Mouse (Mus musculus) CH12.LX (cell line): ENCODE results near the gene Slc4a11. TPM values are rescaled to one million over a fixed set of nuclear protein-coding genes. Genes with fewer than 3 reads are reported as not detected.

Experiments
- DNase-seq: peaks from one replicate; pipeline ENCODE4 v3.0.0-alpha.2; 2013; ENCODE audit errors: extremely low read depth
- H3K27ac ChIP-seq: 2 replicates; pipeline ENCODE4 v1.5.1; 2012; ENCODE audit warnings: low read depth, mild to moderate bottlenecking, control low read depth, moderate library complexity; ENCODE audit not compliant: insufficient read depth
- H3K27me3 ChIP-seq: replicated peaks from 2 replicates; pipeline ENCODE3; 2012; ENCODE audit warnings: inconsistent platforms
- H3K36me3 ChIP-seq, 2 experiments: replicated peaks in 1 of 2; 2 replicates each; pipeline versions ENCODE3 to v1.6.1; 2012; ENCODE audit warnings: inconsistent platforms in 1 of 2, low read length in 1 of 2, mild to moderate bottlenecking in 1 of 2, mixed read lengths in 1 of 2, moderate library complexity in 1 of 2; ENCODE audit not compliant: control insufficient read depth in 1 of 2, insufficient read depth in 1 of 2
- H3K4me1 ChIP-seq, 2 experiments: 2 replicates each; pipeline ENCODE4 v1.6.1; 2012; ENCODE audit warnings: inconsistent platforms in 1 of 2, moderate library complexity in 1 of 2; ENCODE audit not compliant: insufficient read depth in 2 of 2, control insufficient read depth in 1 of 2
- H3K4me2 ChIP-seq: 2 replicates; pipeline ENCODE4 v1.6.1; 2012; ENCODE audit warnings: low read depth, mild to moderate bottlenecking, control low read depth; ENCODE audit not compliant: poor library complexity, insufficient read depth, severe bottlenecking
- H3K4me3 ChIP-seq, 3 experiments: fragments of 150-350 bp in 1 of 3; sonication (generic) in 1 of 3; replicated peaks in 1 of 3; 2 replicates each; pipeline versions ENCODE3 to v1.5.1; 2011 to 2012; ENCODE audit warnings: low read depth in 2 of 3, low read length in 2 of 3, mild to moderate bottlenecking in 2 of 3, moderate library complexity in 2 of 3, control low read depth in 1 of 3, improper control_type of control experiment in 1 of 3, inconsistent platforms in 1 of 3, mixed read lengths in 1 of 3; ENCODE audit not compliant: poor library complexity in 1 of 3
- H3K79me2 ChIP-seq: replicated peaks from 2 replicates; pipeline ENCODE4 v1.6.1; 2012; ENCODE audit warnings: mild to moderate bottlenecking, moderate library complexity; ENCODE audit not compliant: control insufficient read depth, poor library complexity, insufficient read depth, severe bottlenecking; ENCODE audit errors: extremely low read depth
- H3K9ac ChIP-seq: 2 replicates; pipeline ENCODE4 v1.6.1; 2012; ENCODE audit warnings: low read depth, mild to moderate bottlenecking, control low read depth, moderate library complexity; ENCODE audit not compliant: insufficient read depth
- H3K9me3 ChIP-seq: replicated peaks from 2 replicates; pipeline ENCODE3; 2012; ENCODE audit warnings: low read length, inconsistent platforms, mixed read lengths
- CHD1 ChIP-seq: IDR thresholded peaks from 2 replicates; pipeline ENCODE4 v1.6.1; 2012; ENCODE audit warnings: low read depth, low read length, improper control_type of control experiment, inconsistent platforms
- CHD2 ChIP-seq: IDR thresholded peaks from 2 replicates; pipeline ENCODE4 v1.6.1; 2011; ENCODE audit warnings: low read length, improper control_type of control experiment
- CTCF ChIP-seq, 2 experiments: IDR thresholded peaks in 1 of 2; conservative IDR thresholded peaks in 1 of 2; 2 replicates each; pipeline ENCODE4 v1.5.1; 2011 to 2012; ENCODE audit warnings: low read depth in 2 of 2, low read length in 2 of 2, improper control_type of control experiment in 1 of 2, inconsistent platforms in 1 of 2, mild to moderate bottlenecking in 1 of 2, moderate library complexity in 1 of 2
- E2F4 ChIP-seq: IDR thresholded peaks from 2 replicates; pipeline ENCODE4 v1.6.1; 2011; ENCODE audit warnings: low read depth, low read length, improper control_type of control experiment; ENCODE audit not compliant: insufficient replicate concordance
- ELF1 ChIP-seq: IDR thresholded peaks from 2 replicates; pipeline ENCODE4 v1.6.1; 2014; ENCODE audit warnings: low read depth, mild to moderate bottlenecking, inconsistent platforms, low read length, improper control_type of control experiment
- EP300 ChIP-seq: IDR thresholded peaks from 2 replicates; pipeline ENCODE4 v1.6.1; 2011; ENCODE audit warnings: low read length, improper control_type of control experiment
- GABPA ChIP-seq: IDR thresholded peaks from 2 replicates; pipeline ENCODE4 v1.6.1; 2012; ENCODE audit warnings: low read depth, low read length, improper control_type of control experiment, inconsistent platforms; ENCODE audit not compliant: insufficient replicate concordance
- HCFC1 ChIP-seq: IDR thresholded peaks from 2 replicates; pipeline ENCODE4 v1.6.1; 2012; ENCODE audit warnings: low read depth, mild to moderate bottlenecking, inconsistent platforms, low read length, improper control_type of control experiment
- JUN ChIP-seq: IDR thresholded peaks from 2 replicates; pipeline ENCODE4 v1.6.1; 2011; ENCODE audit warnings: low read depth, mild to moderate bottlenecking, low read length, improper control_type of control experiment, moderate library complexity; ENCODE audit not compliant: insufficient read depth
- MAZ ChIP-seq: IDR thresholded peaks from 2 replicates; pipeline ENCODE4 v1.6.1; 2012; ENCODE audit warnings: low read depth, mild to moderate bottlenecking, inconsistent platforms, low read length, improper control_type of control experiment, moderate library complexity
- MXI1 ChIP-seq: IDR thresholded peaks from 2 replicates; pipeline ENCODE4 v1.6.1; 2011; ENCODE audit warnings: mild to moderate bottlenecking, low read depth, low read length, improper control_type of control experiment
- RAD21 ChIP-seq: IDR thresholded peaks from 2 replicates; pipeline ENCODE4 v1.6.1; 2011; ENCODE audit warnings: low read depth, mild to moderate bottlenecking, low read length, improper control_type of control experiment, moderate library complexity
- SIN3A ChIP-seq: IDR thresholded peaks from 2 replicates; pipeline ENCODE4 v1.6.1; 2012; ENCODE audit warnings: low read length, improper control_type of control experiment, inconsistent platforms
- USF2 ChIP-seq: conservative IDR thresholded peaks from 2 replicates; pipeline ENCODE4 v1.6.1; 2011; ENCODE audit warnings: low read depth, low read length, improper control_type of control experiment
- ZNF384 ChIP-seq: IDR thresholded peaks from 2 replicates; pipeline ENCODE4 v1.6.1; 2012; ENCODE audit warnings: low read depth, low read length, improper control_type of control experiment, inconsistent platforms
- dilution Hi-C: fragments of 300-500 bp; cut with MboI; formaldehyde crosslinking; loops from 2 replicates; pipeline ENCODE4 v1.14.3; 2020; ENCODE audit warnings: low sequenced_read_pairs; ENCODE audit not compliant: extremely low pct_unique_long_range_greater_than_20kb, extremely low pct_ligation_motif_present
- in situ Hi-C: fragments of 300-500 bp; cut with MboI; formaldehyde crosslinking; loops from 3 replicates; pipeline ENCODE4 v1.14.3; 2019; ENCODE audit warnings: low sequenced_read_pairs, low pct_ligation_motif_present, low pct_unique_long_range_greater_than_20kb, mixed read lengths
- polyA plus RNA-seq: library from polyadenylated mRNA; unstranded; fragments of >175 nt; gene quantifications from 2 replicates; pipeline ENCODE4 v1.2.1, GENCODE M21; 2012; ENCODE audit warnings: low read depth; ENCODE audit not compliant: insufficient read length
- total RNA-seq, 2 experiments: library from RNA; depleted of rRNA; stranded (reverse); fragments of 300-350 nt in 1 of 2; fragments of >200 nt in 1 of 2; gene quantifications; 2 replicates each; pipeline ENCODE4 v1.2.3; 2012 to 2014

The Slc4a11 gene
- total and polyA plus RNA-seq, 3 experiments, result 0.21 to 0.30 (median 0.27) TPM

DNA sequence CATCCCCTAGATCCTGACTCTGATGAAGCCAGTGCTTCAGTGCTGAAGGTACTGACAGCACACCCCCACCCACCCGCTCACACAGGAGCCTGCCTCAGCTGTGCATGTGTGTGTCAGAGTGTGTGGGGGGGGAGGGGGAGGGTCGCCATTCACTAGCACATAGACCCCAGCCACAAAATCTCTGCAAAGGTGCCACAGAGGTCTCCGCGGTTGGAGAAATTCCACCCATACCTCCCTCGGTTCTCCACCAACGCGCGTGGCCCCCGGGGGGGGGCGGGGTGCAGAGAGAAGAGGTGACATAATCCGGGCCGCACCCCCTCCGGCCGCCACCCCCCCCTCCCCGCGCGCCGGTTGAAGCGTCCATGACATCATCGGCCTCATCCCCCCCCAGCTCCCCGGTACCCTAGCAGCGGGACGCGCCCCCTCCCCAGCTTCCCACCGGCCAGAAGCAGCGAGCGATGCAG lies 55.1 kb downstream of the Slc4a11 start:
- no peak overlapping the region for H3K27ac ChIP-seq
- H3K79me2 ChIP-seq, result no peaks in the 10 kb centered on the region
- H3K4me2 ChIP-seq, result peak overlapping the region; percentile 93
- peak overlapping the region; percentile 49 to 83 (median 62) for H3K4me3 ChIP-seq
- H3K9me3 ChIP-seq, result no peaks in the 10 kb centered on the region
- dilution Hi-C loops (no loop called here), in situ Hi-C loops (no loop called here)
- peaks cover 0 to 14% of the 10 kb centered on the region in 2 experiments for H3K36me3 ChIP-seq
- peak; percentile 13 for DNase-seq
- H3K9ac ChIP-seq, result peak overlapping the region; percentile 71
- peaks cover 4 to 22% of the 10 kb centered on the region in 2 experiments; a peak in 3 of 4 replicates for H3K4me1 ChIP-seq
- TF ChIP-seq CHD2 (0 out of 2 replicates have a peak, but pooled peaks have one; percentile 46), ZNF384 (no peak)
- peaks cover 3% of the 10 kb centered on the region for H3K27me3 ChIP-seq

DNA sequence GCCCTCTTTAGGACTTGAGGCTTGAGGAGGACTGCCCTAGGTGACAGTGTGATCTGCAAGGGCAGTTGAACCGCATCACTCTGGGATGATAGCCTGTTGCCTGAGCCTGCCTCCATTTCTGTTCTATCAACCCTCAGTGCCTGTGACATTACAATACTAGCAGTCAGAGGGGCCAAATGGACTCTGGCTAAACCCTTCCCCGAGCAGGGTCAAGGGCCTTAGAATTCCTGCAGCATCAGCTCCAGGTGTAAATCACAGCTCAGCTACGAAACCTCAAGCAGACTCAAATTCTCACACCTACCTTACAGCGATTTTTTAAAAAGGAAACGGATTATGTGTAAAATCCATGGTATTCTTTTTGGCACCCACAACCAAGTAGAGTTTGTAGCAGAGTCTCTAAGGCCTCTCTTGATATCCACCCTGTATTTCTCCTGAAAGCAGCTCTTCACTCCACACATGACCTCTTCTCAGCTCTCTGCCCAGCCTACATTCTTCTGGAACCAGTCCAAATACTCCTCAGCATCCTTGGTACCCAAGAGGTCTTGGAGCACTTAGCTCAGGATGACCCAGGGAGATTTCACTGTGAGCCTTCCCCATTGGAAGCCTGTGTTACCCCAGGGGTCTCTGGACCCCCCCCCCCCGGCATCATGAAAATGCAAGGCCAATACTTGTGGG lies 55.8 kb downstream of the Slc4a11 start:
- in situ Hi-C loops, result no loop called here
- no peaks in the 10 kb centered on the region for H3K9me3 ChIP-seq
- TF ChIP-seq MAZ (no peak), GABPA (no peak), CHD1 (no peak), HCFC1 (no peak), E2F4 (no peak), MXI1 (no peak), ELF1 (no peak), USF2 (no peak), JUN (no peak), RAD21 (no peak), CTCF (conservative IDR thresholded peaks at IDR 0.05 in 1 of 2, IDR thresholded peaks at IDR 0.05 in 1 of 2; ENCODE audit: low read depth in 2 of 2, low read length in 2 of 2) (no peak), SIN3A (no peak), EP300 (no peak)
- TF ChIP-seq, all 38 proteins: peak for 0
- Histone ChIP-seq H3K4me1 (peaks cover 4 to 22% of the 10 kb centered on the region in 2 experiments; a peak in 3 of 4 replicates), H3K79me2 (no peaks in the 10 kb centered on the region), H3K4me2 (peak overlapping the region; percentile 93; the same call in 1 of the 2 replicates), H3K9ac (no peak overlapping the region), H3K36me3 (peaks cover 0 to 15% of the 10 kb centered on the region in 2 experiments), H3K4me3 (no peak overlapping the region), H3K27ac (no peak overlapping the region), H3K27me3 (peaks cover 3% of the 10 kb centered on the region)
- DNase-seq, result no peak
- dilution Hi-C loops, result no loop called here
